ENCODE assay signal across 9 mouse cellular contexts in the genomic region with DNA sequence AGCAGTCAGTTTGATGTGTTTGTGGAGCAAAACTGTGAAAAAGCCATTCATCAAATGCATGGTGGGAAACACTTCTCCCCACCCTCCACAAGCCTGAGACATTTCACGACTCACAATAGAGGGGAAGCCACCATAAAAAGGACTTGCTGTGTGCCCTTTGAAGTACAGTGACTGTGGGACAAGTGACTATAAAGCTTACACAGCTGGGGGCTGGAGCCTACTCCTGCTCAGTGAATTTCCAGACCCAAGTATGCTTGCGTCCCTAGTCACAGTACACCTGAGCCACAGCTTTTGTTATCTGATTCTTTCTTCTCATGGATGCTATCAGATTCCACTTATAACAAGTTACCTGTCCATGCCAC.
DNase-seq lines count a peak whose midpoint lies in the region; ATAC-seq lines count a peak whose summit lies in the region.
"Had no signal": no experiment of that assay in that cellular context is flagged by ENCODE, and none has a peak within 500 bp of the region (broad histone marks: within the 10 kb centered on the region; RNA-seq: fewer than 3 reads in every experiment).

No protein-coding gene starts in this region.

- H3K9ac ChIP-seq in forebrain, embryonic 16.5 days (replicated peaks; ENCODE audit: low read depth, low read length) = no peak overlapping the region
- H3K9ac ChIP-seq in lung, embryonic 15.5 days = no peak overlapping the region
- no peak overlapping the region for H3K9ac ChIP-seq in hindbrain, embryonic 16.5 days (ENCODE audit: low read depth, low read length)
- no peak overlapping the region for H3K9ac ChIP-seq in neural tube, embryonic 15.5 days (replicated peaks)

- H3K4me1 ChIP-seq in forebrain, embryonic 10.5 days = peaks cover 32% of the 10 kb centered on the region
- peaks cover 24% of the 10 kb centered on the region for H3K4me1 ChIP-seq in forebrain, embryonic 16.5 days (replicated peaks; ENCODE audit: control insufficient read depth, insufficient read depth, low read length)
- H3K4me1 ChIP-seq in lung, embryonic 15.5 days = peaks cover 29% of the 10 kb centered on the region
- H3K4me1 ChIP-seq in hindbrain, embryonic 16.5 days (ENCODE audit: control insufficient read depth, insufficient read depth, low read depth, low read length) = peaks cover 31% of the 10 kb centered on the region
- peaks cover 41% of the 10 kb centered on the region for H3K4me1 ChIP-seq in neural tube, embryonic 15.5 days

- H3K9me3 ChIP-seq in forebrain, embryonic 10.5 days = no peaks in the 10 kb centered on the region; the same call in 1 of the 2 replicates
- no peaks in the 10 kb centered on the region for H3K9me3 ChIP-seq in forebrain, embryonic 16.5 days (ENCODE audit: control insufficient read depth, low read length)
- H3K9me3 ChIP-seq in lung, embryonic 15.5 days = no peaks in the 10 kb centered on the region
- H3K9me3 ChIP-seq in hindbrain, embryonic 16.5 days (ENCODE audit: control insufficient read depth, low read length) = no peaks in the 10 kb centered on the region
- H3K9me3 ChIP-seq in neural tube, embryonic 15.5 days (replicated peaks) = no peaks in the 10 kb centered on the region

- H3K4me2 ChIP-seq in forebrain, embryonic 16.5 days (ENCODE audit: low read length) = no peak overlapping the region
- no peak overlapping the region; the same call in 1 of the 2 replicates for H3K4me2 ChIP-seq in lung, embryonic 15.5 days
- H3K4me2 ChIP-seq in hindbrain, embryonic 16.5 days (ENCODE audit: low read length) = no peak overlapping the region
- no peak overlapping the region for H3K4me2 ChIP-seq in neural tube, embryonic 15.5 days

- no peak for DNase-seq in forebrain, embryonic 10.5 days (ENCODE audit: extremely low spot score, low spot score)
- no peak for DNase-seq in lung, postnatal 4 days
- DNase-seq in embryo, embryonic 11 days = no peak
- DNase-seq in urinary bladder, adult 2 months (ENCODE audit: low spot score) = no peak
- DNase-seq: cerebellum, adult 8-10 months had no signal

- no peaks in the 10 kb centered on the region for H3K27me3 ChIP-seq in forebrain, embryonic 10.5 days (ENCODE audit: poor library complexity, severe bottlenecking)
- H3K27me3 ChIP-seq in forebrain, embryonic 16.5 days (replicated peaks; ENCODE audit: control insufficient read depth, insufficient read depth, low read length) = no peaks in the 10 kb centered on the region
- H3K27me3 ChIP-seq in lung, embryonic 15.5 days = no peaks in the 10 kb centered on the region
- H3K27me3 ChIP-seq in hindbrain, embryonic 16.5 days (replicated peaks; ENCODE audit: control insufficient read depth, insufficient read depth, low read length) = no peaks in the 10 kb centered on the region
- H3K27me3 ChIP-seq in neural tube, embryonic 15.5 days (replicated peaks) = no peaks in the 10 kb centered on the region

- H3K4me3 ChIP-seq in forebrain, embryonic 10.5 days = no peak overlapping the region
- no peak overlapping the region for H3K4me3 ChIP-seq in forebrain, embryonic 16.5 days (replicated peaks; ENCODE audit: low read length)
- no peak overlapping the region for H3K4me3 ChIP-seq in lung, embryonic 15.5 days
- no peak overlapping the region for H3K4me3 ChIP-seq in hindbrain, embryonic 16.5 days (ENCODE audit: low read length)
- no peak overlapping the region for H3K4me3 ChIP-seq in neural tube, embryonic 15.5 days (replicated peaks)

- peak overlapping the region; percentile 72 for H3K27ac ChIP-seq in forebrain, embryonic 10.5 days
- no peak overlapping the region for H3K27ac ChIP-seq in forebrain, embryonic 16.5 days (ENCODE audit: low read length)
- H3K27ac ChIP-seq in lung, embryonic 15.5 days = peak overlapping the region; percentile 38; the same call in 1 of the 2 replicates
- peak overlapping the region; percentile 26; the same call in 1 of the 2 replicates for H3K27ac ChIP-seq in hindbrain, embryonic 16.5 days (ENCODE audit: low read depth, low read length)
- H3K27ac ChIP-seq in neural tube, embryonic 15.5 days (replicated peaks) = peak overlapping the region; percentile 52

- no peak for ATAC-seq in forebrain, embryonic 16.5 days
- no peak for ATAC-seq in lung, embryonic 15.5 days (ENCODE audit: borderline replicate concordance, extremely low read depth, low FRiP score, low TSS enrichment)
- ATAC-seq in hindbrain, embryonic 16.5 days = peak; percentile 1; the same call in 1 of the 2 replicates
- 0 out of 2 replicates have a peak, but pooled peaks have one; percentile 11 for ATAC-seq in neural tube, embryonic 15.5 days (ENCODE audit: low FRiP score)

- 42% methylated on average over 2 of the region's 2 CpGs for WGBS in forebrain, embryonic 10.5 days
- WGBS in forebrain, embryonic 16.5 days = 31% methylated on average over 2 of the region's 2 CpGs
- WGBS in lung, embryonic 15.5 days = 34% methylated on average over 2 of the region's 2 CpGs
- 20% methylated on average over 2 of the region's 2 CpGs for WGBS in hindbrain, embryonic 16.5 days
- WGBS in neural tube, embryonic 15.5 days = 14% methylated on average over 2 of the region's 2 CpGs

- H3K36me3 ChIP-seq in forebrain, embryonic 10.5 days (replicated peaks) = peaks cover 16% of the 10 kb centered on the region; the same call in 1 of the 2 replicates
- H3K36me3 ChIP-seq in forebrain, embryonic 16.5 days (ENCODE audit: control insufficient read depth, insufficient read depth) = no peaks in the 10 kb centered on the region
- H3K36me3 ChIP-seq in lung, embryonic 15.5 days = no peaks in the 10 kb centered on the region
- no peaks in the 10 kb centered on the region for H3K36me3 ChIP-seq in hindbrain, embryonic 16.5 days (ENCODE audit: control insufficient read depth, insufficient read depth, low read length)
- no peaks in the 10 kb centered on the region for H3K36me3 ChIP-seq in neural tube, embryonic 15.5 days

Comparison
In these comparisons a context has a peak if more than half of its experiments do, and no peak if none do; other contexts are left out.
1. ATAC-seq: peak in hindbrain, embryonic 16.5 days (single experiment) and neural tube, embryonic 15.5 days (single experiment); none in forebrain, embryonic 16.5 days (single experiment) and lung, embryonic 15.5 days (single experiment).